Mouse (Mus musculus): ENCODE measurements around the gene Gemin5. TPM values are rescaled to one million over a fixed set of nuclear protein-coding genes. Genes with fewer than 3 reads are reported as not detected.
"Not testable (repeated sequence)": the region's sequence is repeated elsewhere in the genome, so short reads cannot be mapped to it uniquely, and the experiment has no call there.

The Gemin5 gene
- polyA plus RNA-seq (2012; rRNA removed): 8.0 and 8.1 TPM in 2 replicates

DNA sequence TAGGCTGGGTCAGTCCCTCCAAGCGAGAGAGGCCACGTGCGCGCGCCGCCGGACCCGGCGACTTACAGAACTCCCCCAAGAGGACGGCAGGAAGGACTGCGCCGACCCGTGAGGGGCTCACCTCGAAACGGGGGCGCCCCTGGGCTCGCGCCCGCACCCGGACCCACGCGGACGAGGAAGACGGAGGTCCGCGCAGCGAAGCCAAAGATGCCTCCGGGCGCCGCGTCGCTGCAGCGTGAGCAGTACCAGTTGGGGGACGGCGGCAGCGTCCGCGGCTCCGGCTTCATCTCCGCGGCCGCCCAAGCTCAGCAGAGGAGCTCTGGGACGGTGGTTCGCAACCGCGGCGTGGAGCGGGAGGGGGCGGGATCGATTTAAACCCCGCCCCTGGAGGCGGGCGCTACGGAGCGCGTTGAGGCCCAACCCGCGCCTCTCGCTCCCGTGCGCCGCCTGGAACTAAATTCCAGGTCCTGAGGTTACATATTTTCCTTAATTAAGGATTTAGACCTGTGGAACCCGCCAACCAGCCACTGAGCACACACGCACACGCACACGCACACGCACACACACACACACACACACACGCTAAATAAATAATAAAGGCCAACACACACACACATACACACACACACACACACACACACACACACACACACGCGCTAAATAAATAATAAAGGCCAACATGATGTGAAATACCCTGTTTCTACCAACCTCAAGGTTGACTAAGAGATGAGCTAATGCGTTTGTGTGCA, at the start of gene Gemin5:
Gene Gemin5 (minus strand): TSS at position 373 of the 749 bp plus-strand sequence.
- DNase-seq (ENCODE audit: low read depth): no peak

DNA sequence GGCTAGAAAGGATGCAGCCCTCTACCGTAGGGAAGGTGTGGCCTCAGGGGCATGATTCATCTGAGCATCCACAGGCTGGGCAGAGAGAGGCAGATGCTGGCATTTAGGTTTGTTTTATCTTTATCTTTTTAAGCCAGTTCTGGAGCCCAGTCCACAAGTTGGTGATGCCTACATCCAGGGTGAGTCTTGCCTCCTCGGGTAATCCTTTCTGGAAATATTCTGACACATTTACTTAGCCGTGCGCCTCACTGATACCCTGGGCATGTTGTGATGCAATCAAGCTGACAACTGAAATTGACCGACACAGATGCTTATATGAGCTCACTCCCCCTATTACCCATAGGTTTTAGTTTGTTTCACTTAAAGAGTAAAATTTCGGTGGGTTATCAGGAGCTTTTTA, 48.5 kb upstream of the Gemin5 start:
- no peak for DNase-seq (ENCODE audit: low read depth)

DNA sequence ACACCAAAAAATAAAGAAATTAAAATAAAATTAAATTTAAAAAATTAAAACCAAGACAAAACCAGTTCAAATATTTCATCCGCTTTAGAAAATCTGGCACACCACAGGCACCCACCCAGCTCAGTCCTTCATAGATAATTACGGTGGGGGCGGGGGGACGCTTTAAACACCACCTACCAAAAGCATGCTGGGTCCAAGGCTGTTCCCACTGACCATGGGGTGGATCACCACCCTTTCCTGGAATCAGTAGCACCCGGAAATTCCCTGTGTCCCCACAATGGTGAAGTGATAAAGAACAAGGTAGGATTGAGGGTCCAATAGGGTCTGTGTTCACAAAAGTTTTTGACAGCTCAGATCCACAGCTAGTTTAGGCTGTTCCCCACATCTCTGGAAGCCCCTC, 47.5 kb upstream of the Gemin5 start:
- no peak for DNase-seq (ENCODE audit: low read depth)

DNA sequence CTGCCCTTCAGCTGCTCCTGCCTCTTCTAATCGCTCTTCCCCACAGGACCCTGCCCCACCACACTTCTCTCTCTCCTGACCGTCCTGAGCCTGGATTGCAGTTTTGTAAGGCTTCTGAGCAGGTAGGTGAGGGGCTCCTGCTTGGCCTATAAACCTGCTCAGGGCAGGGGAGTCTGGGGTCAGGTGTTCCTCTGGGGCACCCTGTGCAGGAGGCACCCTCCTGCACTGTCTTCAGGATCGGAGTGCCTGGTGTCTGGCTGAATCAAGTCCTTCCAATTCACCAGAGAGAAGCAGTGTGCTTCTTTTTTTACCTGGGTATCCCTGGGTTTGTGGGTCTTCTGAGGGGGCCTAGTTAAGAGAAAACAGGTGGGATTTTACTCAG, 46.7 kb upstream of the Gemin5 start:
- DNase-seq (ENCODE audit: low read depth): not testable (repeated sequence)

DNA sequence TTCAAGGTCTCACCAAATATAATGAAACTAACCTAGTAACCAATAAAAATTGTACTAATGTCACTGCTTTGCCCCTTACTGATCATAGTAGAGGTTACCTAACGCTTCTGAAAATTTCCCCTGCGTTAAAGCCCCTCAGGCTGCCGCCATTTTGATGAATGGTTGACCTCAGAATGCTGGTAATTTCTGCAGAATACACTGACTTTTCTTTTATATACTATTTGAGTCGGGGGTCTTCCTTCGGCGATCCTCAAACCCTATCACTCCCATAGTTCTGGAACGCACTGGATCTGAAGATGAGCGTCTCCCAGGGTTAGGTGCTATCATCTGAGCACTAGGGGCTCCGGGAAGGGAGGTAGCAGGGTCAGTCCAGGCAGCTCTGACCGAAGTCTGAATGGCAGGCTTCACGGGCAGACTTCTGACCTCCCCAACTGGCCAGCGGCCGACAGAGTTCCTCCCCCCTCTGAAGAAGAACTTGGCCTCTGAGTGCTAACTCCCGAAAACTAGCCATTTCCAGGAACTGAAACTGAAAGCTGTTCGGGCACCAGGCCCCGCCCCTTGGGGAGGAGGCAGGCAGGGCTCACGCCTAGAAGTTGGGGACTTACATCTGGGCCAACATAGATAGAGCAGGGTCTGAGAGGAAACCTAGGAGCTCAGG, 46.2 kb upstream of the Gemin5 start:
- DNase-seq (ENCODE audit: low read depth): no peak

GRCm38 (mm10) chr11:58213673-58214342, 45.5 kb upstream of the Gemin5 start:
- no peak for DNase-seq (ENCODE audit: low read depth)

- DNase-seq (ENCODE audit: low read depth): no peak
These were observed 43.3 kb upstream of the Gemin5 start for GRCm38 (mm10) chr11:58211682-58212067.

DNA sequence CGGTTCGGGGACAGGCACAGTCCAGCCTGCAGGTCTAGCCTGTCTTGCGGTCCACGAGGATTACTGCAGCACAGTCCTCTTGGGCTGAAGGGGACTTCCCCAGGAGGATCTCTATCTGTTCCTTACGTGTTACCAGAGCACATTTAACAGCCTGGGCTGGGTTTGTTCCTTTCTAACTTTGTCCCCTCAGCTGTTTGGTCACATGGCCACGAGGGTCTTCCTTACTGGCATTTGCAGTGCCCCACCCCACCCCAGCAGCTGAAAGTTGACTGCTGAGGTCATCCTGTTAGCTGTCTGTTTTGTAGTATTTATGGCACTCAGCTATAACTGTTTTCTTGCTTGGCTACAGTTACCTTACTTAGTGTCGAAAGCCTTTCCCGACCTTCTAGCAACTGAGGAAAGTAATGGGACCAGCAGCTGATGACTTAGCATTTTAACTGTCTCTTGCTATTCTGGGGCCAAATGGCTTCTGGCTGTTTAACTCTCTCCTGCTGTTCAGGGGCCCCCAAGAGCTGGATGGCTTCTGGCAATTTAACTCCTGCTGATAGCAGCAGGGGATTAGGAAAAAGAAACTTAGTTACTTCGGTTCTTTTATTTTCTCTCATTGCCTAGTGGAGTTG, 42.8 kb upstream of the Gemin5 start:
- DNase-seq (ENCODE audit: low read depth): no peak

DNA sequence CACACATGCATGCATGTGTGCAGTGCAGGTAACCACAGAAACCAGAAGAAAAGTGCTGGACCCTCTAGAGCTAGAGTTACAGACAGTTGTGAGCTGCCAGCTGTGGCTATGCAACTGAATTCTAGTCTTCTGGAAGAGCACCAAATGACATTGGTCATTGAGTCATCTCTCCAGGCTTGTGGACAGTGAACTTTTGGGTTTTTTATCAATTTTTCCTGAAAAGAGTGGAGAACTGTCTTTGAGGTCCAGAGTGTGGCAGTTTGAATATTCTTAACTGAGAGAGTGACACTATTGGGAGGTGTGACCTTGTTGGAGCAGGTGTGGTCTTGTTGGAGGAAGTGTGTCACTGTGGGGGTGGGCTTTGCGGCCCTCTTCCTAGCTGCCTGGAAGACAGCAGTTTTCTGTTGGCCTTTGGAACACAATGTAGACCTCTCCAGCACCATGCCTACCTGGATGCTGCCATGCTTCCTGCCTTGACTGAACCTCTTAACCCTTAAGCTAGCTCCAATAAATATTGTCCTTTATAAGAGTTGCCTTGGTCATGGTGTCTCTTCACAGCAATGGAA, 42.1 kb upstream of the Gemin5 start:
- DNase-seq (ENCODE audit: low read depth): no peak

- no peak for DNase-seq (ENCODE audit: low read depth)
These were observed 32.7 kb upstream of the Gemin5 start for GRCm38 (mm10) chr11:58201052-58201451.

GRCm38 (mm10) chr11:58200226-58200625, 31.9 kb upstream of the Gemin5 start:
- no peak for DNase-seq (ENCODE audit: low read depth)

GRCm38 (mm10) chr11:58199229-58200037, 31.1 kb upstream of the Gemin5 start, which contains the start of the genes Igtp and Irgm2:
Igtp (plus strand) TSS chr11:58199556.
Irgm2 (plus strand) TSS chr11:58199618.
- not testable (repeated sequence) for DNase-seq (ENCODE audit: low read depth)

DNA sequence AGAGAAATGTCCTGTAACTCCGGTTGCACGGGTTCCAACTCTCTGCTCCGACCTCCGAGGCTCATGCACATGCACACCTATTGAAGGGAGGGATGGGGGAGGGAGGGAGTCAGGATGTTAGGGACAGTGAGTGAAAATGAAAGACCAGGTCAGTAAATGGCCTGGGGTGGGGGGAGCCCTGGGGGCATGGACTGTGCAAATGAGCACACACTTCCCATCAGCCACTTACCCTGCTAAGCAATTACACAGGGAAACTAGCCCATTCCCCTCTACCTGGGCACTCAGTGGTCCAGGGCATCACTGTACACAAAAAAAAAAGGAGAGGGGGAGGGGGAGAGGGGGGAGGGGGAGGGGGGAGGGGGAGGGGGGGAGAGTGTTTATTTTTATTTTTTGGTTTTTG, 30.3 kb upstream of the Gemin5 start:
- no peak for DNase-seq (ENCODE audit: low read depth)

DNA sequence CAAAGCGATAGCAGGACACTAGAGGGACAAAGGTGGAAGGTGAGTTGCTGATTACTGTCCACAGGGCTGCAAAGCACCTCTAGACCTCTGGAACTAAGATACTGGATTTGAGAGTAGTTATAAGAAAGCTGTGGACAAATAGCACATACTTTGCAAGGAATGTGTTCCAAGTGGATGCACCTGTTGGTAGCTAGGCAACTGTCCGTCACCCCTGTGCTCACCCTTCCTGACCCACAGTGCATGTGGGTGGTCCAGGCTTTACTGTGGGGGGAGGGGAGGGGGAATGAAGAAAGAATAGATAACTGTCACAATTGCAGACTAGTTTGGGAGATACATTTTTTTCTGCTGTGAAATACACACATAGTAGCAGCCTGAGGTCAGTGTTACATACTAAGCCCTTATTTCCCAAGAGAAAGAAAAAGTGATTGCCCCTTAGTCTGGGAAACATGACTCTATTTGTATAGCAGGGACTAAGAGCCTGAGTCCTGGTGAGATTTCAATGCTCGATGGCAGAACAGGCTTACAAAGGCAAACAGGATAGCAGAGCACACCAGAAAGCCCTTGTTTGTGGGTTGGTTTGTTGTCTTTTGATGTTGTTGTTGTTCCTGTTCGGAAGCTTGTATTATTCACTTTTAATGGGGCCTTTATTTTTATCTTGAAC, 25.7 kb upstream of the Gemin5 start:
- no peak for DNase-seq (ENCODE audit: low read depth)

- DNase-seq (ENCODE audit: low read depth): no peak
These were observed 25.0 kb upstream of the Gemin5 start for GRCm38 (mm10) chr11:58193326-58193725.

DNA sequence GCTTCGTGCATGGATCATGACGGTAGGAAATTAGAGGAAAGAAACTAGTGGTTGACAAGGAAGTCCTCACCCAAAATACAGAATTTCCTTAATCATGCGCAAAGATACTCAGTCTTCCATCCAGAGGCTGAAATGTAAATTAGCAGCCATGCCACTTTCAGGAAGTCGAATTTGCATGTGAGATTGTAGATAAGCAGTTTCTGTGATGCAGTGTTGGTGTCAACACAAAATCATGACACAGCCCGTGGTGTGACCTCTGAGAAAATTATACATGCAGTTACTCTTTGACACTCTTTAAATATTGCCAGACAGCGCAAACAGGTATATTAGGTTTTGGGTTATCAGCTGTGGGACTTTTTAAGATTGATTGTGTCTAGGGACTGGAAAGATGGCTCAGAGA, 21.3 kb upstream of the Gemin5 start:
- no peak for DNase-seq (ENCODE audit: low read depth)

DNA sequence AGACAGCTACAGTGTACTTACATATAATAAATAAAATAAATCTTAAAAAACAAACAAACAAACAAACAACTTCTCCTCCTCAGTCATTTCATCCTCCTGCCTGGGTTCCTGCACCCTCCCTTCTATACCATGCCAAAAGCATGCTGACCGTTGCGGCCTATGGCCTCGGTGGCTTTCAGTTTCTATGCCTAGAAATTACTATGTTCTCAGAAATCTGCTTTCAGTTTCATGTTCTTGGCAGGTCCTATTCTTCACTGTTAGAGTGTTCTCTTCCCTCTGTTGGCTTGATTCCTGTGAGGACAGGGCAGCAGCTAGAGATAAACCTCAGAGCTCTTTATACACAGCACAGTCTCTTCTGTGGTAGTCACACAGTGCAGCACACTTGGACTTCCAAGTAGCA, 15.2 kb upstream of the Gemin5 start:
- DNase-seq (ENCODE audit: low read depth): no peak

DNA sequence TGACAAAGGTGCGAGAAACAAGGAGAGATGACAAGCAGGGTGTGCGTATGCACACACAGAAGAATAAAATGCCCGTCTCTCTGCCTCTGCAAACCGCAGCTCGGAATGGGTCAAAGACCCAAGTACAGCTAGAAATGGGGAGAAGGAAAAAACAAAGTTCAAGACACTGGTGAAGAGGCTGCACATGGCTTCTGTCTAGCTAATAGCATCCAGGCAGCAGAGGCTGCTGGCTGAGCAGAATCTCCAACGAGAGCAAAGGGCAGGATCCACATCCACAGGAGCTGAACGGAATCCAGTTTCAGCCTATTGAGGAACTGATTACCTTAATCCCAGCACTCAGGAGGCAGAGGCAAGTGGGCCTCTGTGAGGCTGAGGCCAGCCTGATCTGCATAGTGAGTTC, 12.4 kb upstream of the Gemin5 start:
- no peak for DNase-seq (ENCODE audit: low read depth)

- DNase-seq (ENCODE audit: low read depth): not testable (repeated sequence)
These were observed 11.6 kb upstream of the Gemin5 start for GRCm38 (mm10) chr11:58179986-58180385.

DNA sequence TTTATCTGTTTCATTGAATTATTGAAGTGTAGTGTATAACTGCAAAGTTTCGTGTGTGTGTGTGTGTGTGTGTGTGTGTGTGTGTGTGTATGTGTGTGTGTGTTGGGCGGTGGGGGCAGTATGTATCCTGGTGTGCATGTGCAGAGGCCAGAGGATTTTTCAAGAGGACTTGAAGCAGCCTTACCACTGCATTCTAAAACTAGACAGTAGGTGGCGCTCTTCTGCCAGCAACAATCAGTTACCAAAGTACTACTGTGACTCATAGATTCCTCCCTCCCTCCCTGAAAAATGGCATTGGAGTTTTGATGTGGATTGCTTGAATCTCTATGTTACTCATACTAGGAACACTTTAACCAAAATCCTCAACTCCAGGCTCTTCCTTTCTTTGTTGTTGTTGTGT, 11.2 kb upstream of the Gemin5 start:
- DNase-seq (ENCODE audit: low read depth): no peak

All from gonadal fat pad, adult 2 months (tissue).